Mouse (Mus musculus) left cerebral cortex, postnatal 14 days (tissue): ENCODE measurements at regions not wholly inside any gene's neighbourhood (a gene's known extent, or its start where the extent isn't known, plus 50 kb on each side); places are given as distances from the start of the nearest gene placed in this dataset.
A peak's percentile ranks its signal among the peaks of the same experiment; 100 is the strongest.
"Not testable (repeated sequence)": the region's sequence is repeated elsewhere in the genome, so short reads cannot be mapped to it uniquely, and the experiment has no call there.

Experiments
- DNase-seq, 2 experiments: peaks; one replicate each; pipeline ENCODE4 v3.0.0; 2021 to 2022; ENCODE audit warnings: low spot score in 2 of 2, mixed read lengths in 1 of 2
- intact Hi-C: fragments of 180-260 bp; cut with DNase I; formaldehyde crosslinking; loops from one replicate; pipeline ENCODE4 v1.15.1; 2025

DNA sequence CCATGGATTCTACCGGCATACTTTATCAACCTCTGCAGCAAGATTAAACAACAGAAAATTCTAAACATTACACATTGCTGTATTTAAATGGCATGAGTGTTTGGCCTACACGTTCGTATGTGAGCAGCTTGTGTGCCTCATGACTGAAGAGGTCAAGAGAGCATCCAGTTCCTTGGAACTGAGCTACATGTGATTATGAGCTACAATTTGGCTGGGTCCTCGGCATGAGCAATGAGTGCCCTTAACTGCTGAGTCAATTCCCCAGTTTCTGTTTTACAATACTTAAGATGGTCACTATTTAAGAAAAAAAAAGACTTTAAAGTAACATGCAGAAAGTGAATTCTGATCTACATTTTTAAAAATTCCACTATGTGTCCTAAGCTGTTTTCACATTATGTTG is 338.4 kb upstream of the Gpc6 start:
- no peak for DNase-seq
- intact Hi-C loops: no loop called here

DNA sequence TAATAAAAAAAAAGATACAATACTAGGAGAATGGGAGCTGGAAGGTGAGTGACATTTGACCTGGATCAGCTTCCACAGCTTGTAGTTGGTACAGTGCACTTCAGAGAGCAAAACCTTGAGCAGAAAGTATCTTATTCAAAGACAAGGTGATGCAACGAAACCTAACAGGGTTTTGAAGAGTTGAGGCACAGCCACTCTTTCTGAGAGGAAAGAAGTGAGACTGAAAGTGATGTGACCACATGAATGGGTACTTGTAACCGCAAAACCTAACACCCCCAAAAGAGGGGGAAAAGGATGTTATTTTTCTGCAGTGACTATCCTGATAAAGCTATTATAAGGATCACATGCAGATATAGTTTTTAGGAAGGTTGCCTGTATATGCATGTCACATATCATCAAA is 335.6 kb upstream of the Gpc6 start:
- DNase-seq: no peak
- intact Hi-C loops: no loop called here

DNA sequence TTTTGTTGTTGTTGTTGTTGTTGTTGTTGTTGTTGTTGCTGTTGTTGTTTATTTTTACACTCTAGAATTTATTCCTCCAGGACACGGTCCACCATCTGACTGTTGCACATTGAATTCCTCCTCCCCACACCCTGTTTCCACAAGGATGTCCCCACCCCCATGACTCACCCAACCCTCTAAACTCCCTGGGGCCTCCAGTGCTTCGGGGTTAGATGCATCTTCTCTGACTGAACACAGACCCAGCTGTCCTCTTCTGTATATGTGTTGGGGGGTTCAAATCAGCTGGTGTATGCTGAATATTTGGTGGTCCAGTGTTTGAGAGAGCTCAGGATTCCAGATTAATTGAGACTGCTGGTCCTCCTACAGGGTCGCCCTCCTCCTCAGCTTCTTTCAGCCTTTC is 335.0 kb upstream of the Gpc6 start:
- intact Hi-C loops: no loop called here
- DNase-seq: no peak

DNA sequence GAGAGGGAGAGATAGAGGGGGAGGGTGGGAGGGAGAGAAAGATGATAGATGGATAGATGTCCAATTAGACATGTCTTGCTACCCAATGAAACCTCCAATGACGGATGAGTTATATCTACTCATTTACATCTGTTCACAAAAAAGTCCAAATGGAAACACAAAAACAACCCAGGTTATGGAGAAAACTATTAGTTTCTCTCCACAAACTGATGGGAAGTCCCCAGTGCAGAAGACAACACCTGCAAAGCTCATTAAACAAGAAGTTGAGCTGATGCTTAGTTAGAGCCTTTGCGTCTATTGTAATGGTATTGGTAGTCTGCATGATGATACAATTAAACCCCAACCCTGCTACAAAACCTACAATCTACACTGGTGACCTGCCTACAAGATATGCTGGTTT is 317.0 kb upstream of the Gpc6 start:
- intact Hi-C loops: no loop called here
- no peak for DNase-seq

DNA sequence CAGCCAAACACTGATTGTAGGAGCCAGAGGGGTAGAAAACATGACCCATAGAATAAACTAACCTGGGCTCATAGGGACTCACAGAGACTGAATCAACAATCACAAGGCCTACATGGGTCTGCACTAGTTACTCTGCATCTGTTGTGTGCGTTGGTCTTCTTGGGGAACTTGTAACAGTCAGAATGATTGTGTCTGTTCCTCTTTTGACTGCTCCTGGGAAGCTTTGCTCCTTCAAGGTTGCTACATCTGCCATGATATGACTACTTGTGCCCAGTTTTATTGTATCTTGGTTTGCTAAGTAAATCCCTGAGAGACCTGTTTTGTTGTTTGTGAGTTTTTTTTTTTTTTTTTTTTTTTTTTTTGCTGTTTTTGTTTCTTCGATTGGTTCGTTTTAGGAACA is 313.9 kb upstream of the Gpc6 start:
- intact Hi-C loops: no loop called here
- DNase-seq: no peak

DNA sequence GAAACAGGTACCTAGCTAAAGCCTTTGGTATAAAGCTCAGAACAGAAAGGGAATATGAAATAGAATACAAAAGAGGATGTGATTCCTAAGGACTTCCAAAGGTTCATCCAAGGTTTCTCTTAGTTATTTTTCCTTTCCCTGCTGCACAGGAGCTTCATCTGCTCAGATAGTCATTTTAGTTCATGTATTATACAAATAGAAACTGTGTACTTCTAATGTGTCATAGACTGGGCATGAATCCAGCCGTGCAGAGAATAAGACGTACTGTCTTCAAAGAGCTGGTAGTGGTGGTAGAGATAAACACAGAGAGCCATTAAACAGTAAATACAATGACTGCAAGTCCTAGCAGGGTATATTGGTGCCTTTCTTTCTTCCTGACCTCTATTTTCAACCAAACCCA is 292.9 kb upstream of the Gpc6 start:
- intact Hi-C loops: no loop called here
- DNase-seq: peak; percentile 71 to 83

DNA sequence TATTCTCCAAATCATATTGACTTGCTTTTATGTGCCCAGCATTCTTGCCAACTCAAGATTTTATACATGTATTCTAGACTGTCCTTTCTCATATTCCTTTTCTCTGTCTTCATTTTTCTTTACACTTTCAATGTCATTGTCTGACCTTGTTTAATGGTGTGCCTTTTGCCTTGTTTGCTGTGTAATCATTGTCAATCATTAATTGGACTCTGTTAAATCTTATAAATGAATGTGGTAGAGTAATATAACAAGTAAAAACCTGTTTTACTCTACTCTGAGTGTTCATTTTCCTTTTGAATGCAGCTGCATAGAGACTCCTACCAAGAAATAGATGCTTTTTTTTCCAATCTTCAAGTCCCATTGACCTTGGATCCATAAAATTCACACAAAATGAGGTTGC is 283.0 kb upstream of the Gpc6 start:
- intact Hi-C loops: no loop called here
- no peak for DNase-seq

DNA sequence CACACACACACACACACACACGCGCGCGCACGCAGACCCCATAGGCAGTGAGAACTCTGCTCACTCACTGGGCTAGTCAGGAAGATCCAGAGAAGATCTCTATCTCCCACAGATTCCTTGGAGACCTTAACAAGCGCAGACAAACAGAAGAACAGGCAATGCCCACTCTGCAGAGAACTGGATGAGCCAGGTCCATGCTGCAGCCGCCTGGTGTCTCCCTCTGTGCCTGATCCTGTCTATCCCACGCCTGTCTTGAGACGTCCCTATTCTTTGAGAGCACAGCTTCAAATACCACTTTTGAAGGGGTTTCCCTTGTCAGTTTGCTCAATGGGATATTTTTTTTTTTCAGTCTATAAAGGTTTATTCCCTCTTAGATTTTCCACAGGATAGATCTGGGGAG is 273.2 kb upstream of the Gpc6 start:
- DNase-seq: no peak
- intact Hi-C loops: no loop called here

DNA sequence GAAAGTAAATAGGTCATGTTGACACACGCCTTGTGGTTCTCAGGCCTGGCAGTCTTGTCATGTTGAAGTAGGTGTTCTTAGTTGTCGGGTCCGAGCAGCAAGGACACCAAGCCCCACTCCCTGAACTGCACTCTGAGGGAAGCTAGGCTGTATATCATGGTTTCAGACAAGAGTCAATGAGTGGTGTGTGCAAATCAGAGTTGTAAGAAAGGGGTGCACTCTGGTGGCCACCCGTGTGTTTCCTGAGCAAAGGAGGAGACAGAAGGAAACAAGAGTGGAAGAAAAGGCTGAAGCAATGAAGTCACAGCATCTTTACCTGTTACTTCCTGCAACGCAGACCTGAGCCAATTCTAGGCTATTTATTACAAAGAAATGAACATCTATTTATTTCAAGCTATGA is 241.2 kb upstream of the Gpc6 start:
- intact Hi-C loops: no loop called here
- DNase-seq: no peak

DNA sequence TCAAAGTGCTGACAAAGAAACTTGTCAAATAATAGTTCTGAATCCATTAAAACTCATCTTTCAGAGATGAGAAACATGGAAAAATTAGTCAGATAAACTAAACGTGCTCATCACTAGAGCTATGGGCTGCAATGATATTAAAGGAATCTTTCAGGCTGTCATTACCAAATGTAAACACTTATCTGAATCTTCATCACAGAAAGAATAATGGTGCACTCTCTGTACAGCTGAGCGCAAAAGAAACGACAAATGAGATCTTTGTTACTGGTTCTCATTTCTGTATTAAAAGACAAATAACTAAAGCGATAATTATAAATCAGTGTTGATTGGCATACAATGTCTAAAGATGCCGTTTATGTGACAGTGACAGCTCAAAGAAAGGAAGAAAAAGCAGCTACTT is 227.4 kb upstream of the Gpc6 start:
- intact Hi-C loops: no loop called here
- no peak for DNase-seq

DNA sequence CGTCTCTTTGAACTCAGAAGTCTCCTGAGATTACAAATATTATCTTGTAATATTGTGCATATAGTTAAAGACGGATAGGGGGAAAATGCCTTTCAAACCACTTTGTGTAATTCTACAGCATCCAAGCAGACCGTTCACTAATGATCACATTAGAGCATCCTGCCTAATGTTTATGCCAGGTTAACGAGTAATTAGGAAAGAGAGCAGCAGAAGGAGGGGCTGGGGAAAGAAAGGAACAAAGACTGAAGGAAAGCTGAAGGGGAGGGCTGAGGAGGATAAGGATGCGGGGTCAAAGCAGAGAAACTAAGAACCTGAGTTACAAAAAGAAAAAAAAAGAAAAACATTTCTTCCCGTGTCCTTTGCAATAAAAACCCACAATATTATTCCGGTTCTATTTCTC is 226.7 kb upstream of the Gpc6 start:
- no peak for DNase-seq
- intact Hi-C loops: no loop called here

DNA sequence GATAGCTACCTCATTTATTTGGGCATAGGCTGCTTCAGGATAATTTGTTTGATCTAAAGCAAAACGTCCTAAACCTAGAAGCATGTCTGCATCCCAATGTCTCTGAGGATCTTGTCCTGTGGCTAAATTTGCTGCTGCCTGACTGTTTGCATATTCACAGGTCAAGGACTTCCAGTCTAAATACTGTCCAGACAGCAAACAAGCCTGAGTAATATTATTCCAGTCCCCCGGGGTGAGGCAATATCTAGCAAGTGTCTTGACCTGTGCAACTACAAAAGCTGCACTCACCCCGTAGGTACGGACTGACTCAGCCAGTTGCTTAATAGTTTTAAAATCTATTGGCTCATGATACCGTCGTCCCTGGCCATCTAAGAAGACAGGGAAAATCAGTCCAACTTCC is 190.5 kb upstream of the Gpc6 start:
- DNase-seq, intact Hi-C loops: not testable (repeated sequence)

DNA sequence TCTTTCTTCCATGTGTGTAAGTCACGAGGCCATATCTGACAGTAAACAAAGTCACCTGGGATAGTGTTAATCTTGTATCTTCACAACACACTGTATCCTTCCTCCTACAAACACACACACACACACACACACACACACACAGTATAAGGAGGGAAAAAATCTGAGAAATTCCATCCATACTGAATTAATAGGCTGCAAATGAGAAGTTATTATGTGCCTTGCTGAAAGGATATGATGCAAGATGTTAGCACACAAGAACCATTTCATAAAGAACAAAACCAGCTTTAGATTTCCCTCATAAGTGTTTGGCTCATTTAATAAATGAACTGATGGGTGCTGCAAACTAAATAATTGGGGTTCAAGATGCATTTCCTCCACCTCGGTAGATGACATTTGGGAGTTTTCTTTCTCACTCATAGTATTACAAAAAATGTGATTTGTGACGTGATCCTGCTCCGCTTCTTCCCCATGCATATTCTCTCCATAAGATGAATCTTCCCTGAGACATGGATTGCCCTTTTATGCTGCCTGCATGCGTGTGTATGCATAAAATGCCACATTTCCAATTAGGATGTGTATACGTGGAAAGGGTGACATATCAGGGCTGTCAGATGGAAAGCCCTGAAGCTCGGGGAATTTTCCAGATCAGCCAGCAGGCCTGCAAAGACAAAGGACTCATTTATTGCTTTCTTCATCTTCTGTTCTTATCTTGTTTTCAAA is 170.5 kb upstream of the Gpc6 start:
- intact Hi-C loops: no loop called here
- no peak for DNase-seq

DNA sequence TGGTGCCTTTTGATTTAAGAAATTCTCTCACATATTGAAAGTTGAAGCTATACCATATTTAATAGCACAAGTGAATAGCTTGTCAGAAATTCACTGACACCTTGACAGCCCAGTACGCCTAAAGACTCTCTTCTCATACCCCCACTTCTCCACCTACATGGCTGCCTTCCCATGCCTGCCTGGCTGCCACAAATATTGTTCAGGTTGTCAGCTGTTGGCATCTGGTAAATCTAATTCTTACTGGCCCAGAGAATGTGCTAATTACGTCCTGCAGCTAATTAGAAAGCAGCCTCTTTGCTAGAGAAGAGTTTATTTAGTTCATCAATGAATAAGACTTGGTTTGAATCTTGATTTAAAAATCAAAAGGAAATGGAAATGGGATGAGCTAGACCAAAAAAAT is 163.7 kb upstream of the Gpc6 start:
- intact Hi-C loops: no loop called here
- no peak for DNase-seq

DNA sequence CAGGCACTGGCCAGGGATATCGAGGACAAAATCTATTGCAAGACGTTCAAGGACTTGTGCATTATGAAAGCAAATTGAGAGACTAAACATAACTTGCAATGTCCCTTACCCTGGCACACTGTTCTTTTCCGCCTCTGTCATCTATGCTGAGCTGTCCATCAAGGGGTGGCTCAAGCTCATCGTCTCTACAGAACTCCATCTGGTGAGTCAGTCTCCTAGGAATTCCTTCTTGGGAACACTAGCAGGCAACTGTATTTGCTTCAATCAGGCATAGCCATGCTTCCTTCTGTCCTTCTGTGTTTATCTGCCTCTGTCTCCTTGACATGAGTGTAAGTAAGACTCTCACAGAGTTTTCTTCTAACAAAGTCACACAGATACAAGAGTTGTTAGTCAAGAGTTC is 154.0 kb upstream of the Gpc6 start:
- DNase-seq: no peak
- intact Hi-C loops: no loop called here

DNA sequence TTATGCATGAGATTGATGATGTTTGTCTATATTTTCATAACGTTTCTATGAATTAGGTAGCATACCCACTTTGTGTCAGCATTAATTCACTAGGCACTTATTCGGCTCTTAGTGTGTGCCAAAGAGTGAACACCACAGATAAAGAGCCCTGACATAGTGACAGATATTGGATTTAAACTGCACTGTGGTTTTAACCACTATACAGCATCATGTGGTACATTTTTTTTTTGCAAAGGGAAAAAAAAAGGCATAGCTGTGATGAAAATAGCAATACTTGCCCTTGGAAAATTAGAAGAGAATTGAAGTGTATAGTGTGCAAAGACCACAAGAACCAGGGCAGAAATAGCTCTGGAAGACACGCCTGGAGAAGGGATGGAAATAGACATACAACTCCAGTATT is 153.4 kb upstream of the Gpc6 start:
- DNase-seq: no peak
- intact Hi-C loops: no loop called here

DNA sequence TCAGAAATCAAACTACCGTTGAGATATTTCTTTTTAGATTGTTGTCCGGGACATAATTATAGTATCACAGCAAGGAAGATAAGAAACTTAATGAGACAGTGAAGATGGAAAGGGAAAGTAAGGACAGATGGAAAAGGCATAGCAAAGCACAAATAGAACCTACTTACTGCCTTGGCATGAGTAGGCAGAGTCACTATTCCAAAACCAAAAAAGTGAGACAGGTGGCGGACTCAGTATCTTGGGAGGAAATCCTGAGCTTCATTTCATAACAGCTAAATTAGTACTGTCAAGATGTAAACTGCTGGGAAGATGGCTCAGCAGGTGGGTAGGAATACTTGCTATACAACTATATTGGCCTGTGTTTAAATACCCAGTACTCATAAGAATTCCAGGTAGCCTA is 145.5 kb upstream of the Gpc6 start:
- DNase-seq: peak; percentile 22 to 60
- intact Hi-C loops: no loop called here

DNA sequence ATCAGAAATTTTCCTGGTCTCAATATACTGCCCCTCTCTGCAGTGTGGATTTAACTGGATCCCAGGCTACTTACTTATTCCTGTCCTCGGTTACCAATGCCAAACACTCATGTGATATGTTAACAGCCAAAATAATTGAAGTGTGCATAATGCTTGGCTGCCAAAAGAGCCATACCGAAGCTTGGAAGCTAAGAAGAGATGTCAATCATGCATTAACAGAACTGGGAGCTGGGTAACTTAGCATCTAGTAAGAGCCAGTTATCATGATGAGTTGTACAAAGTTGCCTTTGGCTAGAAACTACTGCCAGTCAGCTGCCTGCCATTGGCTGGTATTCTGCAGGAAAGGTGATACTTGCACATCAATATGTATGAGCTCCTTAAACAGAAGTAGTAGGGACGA is 141.3 kb upstream of the Gpc6 start:
- DNase-seq: no peak
- intact Hi-C loops: no loop called here

DNA sequence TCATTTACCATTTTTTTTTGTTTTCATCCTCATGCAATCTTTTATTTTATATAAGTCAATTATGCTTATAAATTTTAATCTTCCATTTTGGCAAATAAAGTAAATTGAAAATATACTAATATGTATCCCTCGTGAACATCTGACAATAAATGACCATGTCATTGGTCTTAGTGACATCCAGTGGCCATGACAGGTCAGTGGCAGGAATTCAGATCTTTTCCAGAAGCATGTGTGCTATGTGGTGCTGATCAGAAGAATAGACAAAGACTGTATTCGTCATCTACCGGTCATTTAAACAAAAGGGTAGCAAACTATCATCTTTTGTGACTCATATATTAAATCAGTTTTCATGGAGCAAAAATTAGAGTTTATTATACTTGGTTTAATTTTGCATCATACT is 118.6 kb upstream of the Gpc6 start:
- intact Hi-C loops: no loop called here
- no peak for DNase-seq

DNA sequence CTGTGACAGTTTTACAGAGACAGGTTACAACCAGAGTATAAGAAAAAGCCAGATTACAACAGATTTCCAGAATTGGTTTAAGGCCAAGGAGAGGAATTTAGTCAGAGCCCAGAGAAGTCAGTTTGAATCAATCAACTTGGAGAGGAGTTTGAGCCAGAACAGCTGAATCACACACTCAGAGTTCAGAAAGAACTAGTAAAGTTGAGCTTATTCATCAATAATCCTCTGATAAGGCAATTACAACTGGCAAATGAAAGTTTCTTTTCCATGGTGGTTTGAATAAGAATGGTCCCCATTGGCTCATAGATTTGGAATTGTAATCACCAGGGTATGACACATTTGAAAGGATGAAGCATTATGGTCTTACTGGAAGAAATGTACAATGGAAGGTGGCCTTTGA is 116.5 kb upstream of the Gpc6 start:
- intact Hi-C loops: no loop called here
- no peak for DNase-seq

DNA sequence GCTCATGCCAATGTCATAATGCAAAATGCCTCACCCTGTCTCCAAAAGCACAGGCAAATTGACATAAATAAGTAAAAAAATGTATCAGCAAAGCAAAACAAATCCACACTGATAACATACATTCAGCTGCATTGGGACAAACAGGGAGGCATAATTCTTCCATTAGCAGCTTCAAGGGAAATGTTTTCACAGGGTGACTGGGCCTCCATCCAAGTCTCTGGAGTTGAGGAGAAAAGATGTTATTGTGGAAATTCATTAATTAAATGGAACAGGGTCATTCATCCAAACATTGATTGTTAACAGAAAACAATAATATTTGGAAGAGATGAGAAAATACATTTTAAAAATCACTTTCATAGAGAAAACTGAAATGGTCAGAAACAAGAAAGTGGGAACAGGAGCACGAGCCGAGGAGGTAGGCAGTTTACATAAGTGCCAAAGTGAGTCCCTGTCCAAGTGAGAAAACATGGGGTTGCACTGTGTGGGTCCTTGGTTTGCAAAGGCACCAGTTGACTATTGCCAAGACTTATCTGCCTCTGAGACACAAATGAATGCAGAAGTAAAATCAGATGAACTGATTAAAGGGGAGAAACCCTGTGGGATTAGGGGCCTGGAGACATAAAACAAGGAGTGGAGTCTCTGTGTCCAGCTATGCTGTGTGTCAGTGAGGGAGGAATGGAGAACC is 114.3 kb upstream of the Gpc6 start:
- peak in 1 of 2 experiments; percentile 2 for DNase-seq
- intact Hi-C loops: no loop called here

DNA sequence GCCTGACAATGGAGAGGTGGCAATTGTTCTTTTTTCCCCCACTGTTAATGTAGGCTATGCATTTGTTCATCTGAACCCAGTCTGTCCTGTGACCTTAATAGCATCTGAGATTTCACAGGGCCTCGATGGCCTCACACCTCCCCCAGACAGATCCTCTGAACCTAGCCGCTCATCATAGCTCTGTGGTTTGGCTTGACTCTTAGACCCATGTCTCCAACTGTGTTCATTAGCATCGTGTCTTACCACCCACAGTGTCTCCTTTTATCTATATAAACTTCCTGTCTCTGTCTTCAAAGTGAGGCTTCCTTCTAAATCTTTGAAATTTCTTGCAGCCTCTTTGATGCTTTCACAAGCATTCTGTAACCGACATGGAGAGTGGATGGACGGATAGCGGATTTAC is 87.9 kb upstream of the Gpc6 start:
- no peak for DNase-seq
- intact Hi-C loops: no loop called here
